In the genomic region with DNA sequence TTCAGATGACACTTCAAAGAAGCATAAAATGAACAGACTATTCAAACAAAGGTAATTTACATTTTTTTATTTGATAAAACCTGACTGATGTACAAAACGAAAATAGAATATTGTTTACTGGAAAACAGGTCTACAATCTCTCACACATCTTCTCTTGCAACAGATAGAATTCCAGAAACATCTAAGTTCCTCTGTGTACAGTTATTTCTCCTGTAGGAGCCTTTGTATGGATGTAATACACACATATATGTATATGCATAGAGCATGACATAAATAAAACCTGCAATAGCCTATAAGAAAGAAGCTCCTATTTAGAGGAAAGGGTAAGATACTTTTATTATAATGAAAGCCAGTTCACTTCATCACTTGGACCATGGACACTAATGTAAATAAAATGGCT, we compare ENCODE assay signal across 16 mouse cellular contexts.
DNase-seq lines count a peak whose midpoint lies in the region; ATAC-seq and TF ChIP-seq lines count a peak whose summit lies in the region.
"Had no signal": no experiment of that assay in that cellular context is flagged by ENCODE, and none has a peak within 500 bp of the region (broad histone marks: within the 10 kb centered on the region; RNA-seq: fewer than 3 reads in every experiment).

No protein-coding gene starts in this region.

- H3K27ac ChIP-seq in neural tube, embryonic 11.5 days (ENCODE audit: low read depth, low read length), result peak overlapping the region; percentile 31; the same call in 1 of the 2 replicates
- H3K27ac ChIP-seq in forebrain, postnatal 0 days (ENCODE audit: low read depth, low read length), result peak overlapping the region; percentile 98
- no peak overlapping the region for H3K27ac ChIP-seq in midbrain, embryonic 11.5 days (ENCODE audit: low read depth, low read length)
- peak overlapping the region; percentile 63; the same call in 1 of the 2 replicates for H3K27ac ChIP-seq in neural tube, embryonic 15.5 days (replicated peaks)

- intact Hi-C loops in heart, postnatal 25 days (cut with DNase I), result loop anchor here (10.0 kb wide), 1 partner anchor 490 kb away; a partner anchor contains a TSS

- peak overlapping the region; percentile 45 for H3K4me2 ChIP-seq in neural tube, embryonic 11.5 days (ENCODE audit: low read depth)
- H3K4me2 ChIP-seq in forebrain, postnatal 0 days (ENCODE audit: low read depth), result peak overlapping the region; percentile 61
- peak overlapping the region; percentile 59 for H3K4me2 ChIP-seq in midbrain, embryonic 11.5 days
- peak overlapping the region; percentile 54 for H3K4me2 ChIP-seq in neural tube, embryonic 15.5 days
- H3K4me2 ChIP-seq: heart, embryonic 11.5 days; liver, embryonic 11.5 days had no signal

- WGBS in neural tube, embryonic 11.5 days, result 10% methylated on average over 1 of the region's 1 CpGs
- 5% methylated on average over 1 of the region's 1 CpGs for WGBS in forebrain, postnatal 0 days
- WGBS in midbrain, embryonic 11.5 days, result 15% methylated on average over 1 of the region's 1 CpGs
- WGBS in neural tube, embryonic 15.5 days, result 13% methylated on average over 1 of the region's 1 CpGs

- no peak for DNase-seq in neural tube, embryonic 11.5 days (ENCODE audit: low spot score)
- no peak for DNase-seq in neural tube, embryonic 10.5 days (ENCODE audit: extremely low spot score, low spot score)
- DNase-seq in forebrain, postnatal 0 days, result peak; percentile 40
- DNase-seq in midbrain, embryonic 11.5 days (ENCODE audit: low spot score, missing footprints), result peak; percentile 87
- no peak for DNase-seq in adrenal gland, adult 2 months
- DNase-seq in adrenal gland, adult (ENCODE audit: inconsistent age in 2 of 2, low spot score in 1 of 2), result no peak
- DNase-seq in heart, postnatal 25 days (ENCODE audit: low spot score), result no peak
- DNase-seq: cerebellum, adult 11 months; gastrocnemius, postnatal 10 days; right cerebral cortex, postnatal 25 days had no signal

- peak overlapping the region; percentile 44 for H3K4me3 ChIP-seq in neural tube, embryonic 11.5 days (ENCODE audit: low read depth, low read length)
- H3K4me3 ChIP-seq in forebrain, postnatal 0 days (ENCODE audit: low read depth, low read length), result peak overlapping the region; percentile 48
- H3K4me3 ChIP-seq in midbrain, embryonic 11.5 days (ENCODE audit: low read depth, low read length), result peak overlapping the region; percentile 29; the same call in 1 of the 2 replicates
- no peak overlapping the region; the same call in 1 of the 2 replicates for H3K4me3 ChIP-seq in neural tube, embryonic 15.5 days (replicated peaks)

- no peak overlapping the region for H3K9ac ChIP-seq in neural tube, embryonic 11.5 days (ENCODE audit: low read length)
- peak overlapping the region; percentile 100 for H3K9ac ChIP-seq in forebrain, postnatal 0 days
- H3K9ac ChIP-seq in midbrain, embryonic 11.5 days (ENCODE audit: low read length), result no peak overlapping the region
- peak overlapping the region; percentile 37; the same call in 1 of the 2 replicates for H3K9ac ChIP-seq in neural tube, embryonic 15.5 days (replicated peaks)

- H3K27me3 ChIP-seq in neural tube, embryonic 11.5 days (ENCODE audit: control insufficient read depth, insufficient read depth, low read length), result no peaks in the 10 kb centered on the region
- no peaks in the 10 kb centered on the region for H3K27me3 ChIP-seq in forebrain, postnatal 0 days (ENCODE audit: insufficient read depth, low read length)
- no peaks in the 10 kb centered on the region for H3K27me3 ChIP-seq in midbrain, embryonic 11.5 days (ENCODE audit: control insufficient read depth, insufficient read depth, low read length)
- H3K27me3 ChIP-seq in neural tube, embryonic 15.5 days (replicated peaks), result no peaks in the 10 kb centered on the region

- ATAC-seq in neural tube, embryonic 11.5 days (ENCODE audit: insufficient read depth, low FRiP score, low TSS enrichment), result no peak
- ATAC-seq in forebrain, postnatal 0 days, result no peak
- no peak for ATAC-seq in midbrain, embryonic 11.5 days (ENCODE audit: low FRiP score)
- no peak for ATAC-seq in neural tube, embryonic 15.5 days (ENCODE audit: low FRiP score)
- ATAC-seq: CD4-positive, CD25-positive, alpha-beta regulatory T cell, adult 4 months; inflammation-experienced regulatory T-cells, adult 6 months; lung, postnatal 0 days had no signal

- H3K36me3 ChIP-seq in neural tube, embryonic 11.5 days (ENCODE audit: control insufficient read depth, insufficient read depth, low read length), result no peaks in the 10 kb centered on the region
- peaks cover 22% of the 10 kb centered on the region for H3K36me3 ChIP-seq in forebrain, postnatal 0 days (ENCODE audit: insufficient read depth)
- H3K36me3 ChIP-seq in midbrain, embryonic 11.5 days (ENCODE audit: control insufficient read depth, insufficient read depth, low read length), result 0 out of 2 replicates have a peak, but pooled peaks cover 2% of the 10 kb centered on the region
- H3K36me3 ChIP-seq in neural tube, embryonic 15.5 days, result no peaks in the 10 kb centered on the region

- no peaks in the 10 kb centered on the region for H3K4me1 ChIP-seq in neural tube, embryonic 11.5 days (ENCODE audit: control insufficient read depth, insufficient read depth, low read length)
- H3K4me1 ChIP-seq in forebrain, postnatal 0 days (ENCODE audit: insufficient read depth), result no peaks in the 10 kb centered on the region
- peaks cover 5% of the 10 kb centered on the region; the same call in 1 of the 2 replicates for H3K4me1 ChIP-seq in midbrain, embryonic 11.5 days (ENCODE audit: control insufficient read depth, insufficient read depth, low read length)
- 0 out of 2 replicates have a peak, but pooled peaks cover 2% of the 10 kb centered on the region for H3K4me1 ChIP-seq in neural tube, embryonic 15.5 days

- no peak for TF ChIP-seq CTCF in forebrain, postnatal 0 days (IDR thresholded peaks at IDR 0.05; ENCODE audit: low read depth)

- no peaks in the 10 kb centered on the region for H3K9me3 ChIP-seq in neural tube, embryonic 11.5 days (ENCODE audit: control insufficient read depth, low read length)
- H3K9me3 ChIP-seq in forebrain, postnatal 0 days (ENCODE audit: low read length), result no peaks in the 10 kb centered on the region
- no peaks in the 10 kb centered on the region for H3K9me3 ChIP-seq in midbrain, embryonic 11.5 days (ENCODE audit: control insufficient read depth, low read length)
- no peaks in the 10 kb centered on the region for H3K9me3 ChIP-seq in neural tube, embryonic 15.5 days (replicated peaks)

Comparison
In these comparisons a context has a peak if more than half of its experiments do, and no peak if none do; other contexts are left out.
1. H3K9ac ChIP-seq: peak in forebrain, postnatal 0 days (single experiment) and neural tube, embryonic 15.5 days (single experiment); none in neural tube, embryonic 11.5 days (single experiment) and midbrain, embryonic 11.5 days (single experiment).
2. DNase-seq: peak in forebrain, postnatal 0 days (single experiment) and midbrain, embryonic 11.5 days (single experiment); none in neural tube, embryonic 11.5 days (single experiment), neural tube, embryonic 10.5 days (single experiment), adrenal gland, adult 2 months (single experiment), adrenal gland, adult (0 of 2) and heart, postnatal 25 days (single experiment).
3. Peak in every context shown above with its lines, with median percentiles within 50 percentile points of each other: H3K4me2 ChIP-seq.